Mouse (Mus musculus) lung, adult 2 months (tissue): ENCODE measurements around the gene Smarcd3. TPM values are rescaled to one million over a fixed set of nuclear protein-coding genes. Genes with fewer than 3 reads are reported as not detected.

Experiments used
- DNase-seq: peaks from one replicate; pipeline ENCODE4 v3.0.0; 2022
- H3K4me1 ChIP-seq: fragments of 200-500 bp; 2 replicates; pipeline ENCODE4 v1.6.1; 2011; ENCODE audit warnings: low read length; ENCODE audit not compliant: control insufficient read depth, insufficient read depth
- H3K4me3 ChIP-seq: fragments of 200-500 bp; replicated peaks from 2 replicates; pipeline ENCODE3; 2011; ENCODE audit warnings: low read depth, mild to moderate bottlenecking, control low read depth, low read length; ENCODE audit errors: extremely low read depth
- CTCF ChIP-seq: fragments of 200-500 bp; IDR thresholded peaks from 2 replicates; pipeline ENCODE4 v1.5.1; 2011; ENCODE audit warnings: mild to moderate bottlenecking, low read length, control low read depth; ENCODE audit not compliant: insufficient read depth
- POLR2A ChIP-seq: fragments of 200-500 bp; IDR thresholded peaks from 2 replicates; pipeline ENCODE4 v1.6.1; 2011; ENCODE audit warnings: low read depth, mild to moderate bottlenecking, control low read depth, low read length, borderline replicate concordance; ENCODE audit errors: extremely low read depth
- WGBS: fragments of 180-500 bp; shearing (Covaris S2); methylation state at CpG from one replicate; pipeline ENCODE4 v1.1.7; 2018; 5-methylcytosine and 5-hydroxymethylcytosine counted together
- polyA plus RNA-seq: library from polyadenylated mRNA; depleted of rRNA; stranded (reverse); fragments of >200 nt; gene quantifications from 2 replicates; pipeline ENCODE4 v1.2.3, GENCODE M21; 2012

Smarcd3 gene
- polyA plus RNA-seq, 1 experiment = 22.2 TPM

GRCm38 (mm10) chr5:24622386-24623040 lies 1.7 kb downstream of the Smarcd3 start:
- 66% methylated on average over 7 of the region's 7 CpGs for WGBS
- Histone ChIP-seq H3K4me1 (peaks cover 2% of the 10 kb centered on the region; the same call in 1 of the 2 replicates), H3K4me3 (no peak overlapping the region)
- DNase-seq = no peak
- no peak for TF ChIP-seq POLR2A
- no peak for TF ChIP-seq CTCF

- Histone ChIP-seq H3K4me3 (no peak overlapping the region), H3K4me1 (peaks cover 2% of the 10 kb centered on the region; the same call in 1 of the 2 replicates)
- WGBS = 74% methylated on average over 8 of the region's 8 CpGs
- DNase-seq = no peak
- TF ChIP-seq POLR2A (no peak), CTCF (no peak)
These were observed 3.6 kb downstream of the Smarcd3 start for GRCm38 (mm10) chr5:24620626-24621025.

GRCm38 (mm10) chr5:24620116-24620515 lies 4.1 kb downstream of the Smarcd3 start:
- TF ChIP-seq POLR2A = no peak
- no peak for TF ChIP-seq CTCF
- no peak for DNase-seq
- 52% methylated on average over 8 of the region's 8 CpGs for WGBS
- Histone ChIP-seq H3K4me3 (no peak overlapping the region), H3K4me1 (peaks cover 2% of the 10 kb centered on the region; the same call in 1 of the 2 replicates)

GRCm38 (mm10) chr5:24618921-24619320 lies 5.3 kb downstream of the Smarcd3 start:
- Histone ChIP-seq H3K4me1 (peaks cover under 1% of the 10 kb centered on the region; the same call in 1 of the 2 replicates), H3K4me3 (no peak overlapping the region)
- WGBS = 85% methylated on average over 3 of the region's 3 CpGs
- no peak for TF ChIP-seq POLR2A
- no peak for TF ChIP-seq CTCF
- no peak for DNase-seq

- no peak for DNase-seq
- TF ChIP-seq CTCF (no peak), POLR2A (no peak)
- H3K4me3 ChIP-seq = no peak overlapping the region
- H3K4me1 ChIP-seq = no peaks in the 10 kb centered on the region
- WGBS = 64% methylated on average over 6 of the region's 6 CpGs
These were observed 9.1 kb downstream of the Smarcd3 start for GRCm38 (mm10) chr5:24615097-24615496.

- 65% methylated on average over 5 of the region's 5 CpGs for WGBS
- Histone ChIP-seq H3K4me3 (no peak overlapping the region), H3K4me1 (no peaks in the 10 kb centered on the region)
- no peak for DNase-seq
- TF ChIP-seq POLR2A (no peak), CTCF (no peak)
These were observed 11.9 kb downstream of the Smarcd3 start for GRCm38 (mm10) chr5:24612302-24612649.

GRCm38 (mm10) chr5:24611366-24612301 lies 12.6 kb downstream of the Smarcd3 start:
- H3K4me1 ChIP-seq = no peaks in the 10 kb centered on the region
- H3K4me3 ChIP-seq = no peak overlapping the region
- DNase-seq = no peak
- 57% methylated on average over 7 of the region's 7 CpGs for WGBS
- TF ChIP-seq POLR2A (no peak), CTCF (no peak)

- Histone ChIP-seq H3K4me3 (no peak overlapping the region), H3K4me1 (peaks cover 3% of the 10 kb centered on the region)
- WGBS = 16% methylated on average over 5 of the region's 5 CpGs
- TF ChIP-seq CTCF (no peak), POLR2A (no peak)
- no peak for DNase-seq
These were observed 14.8 kb downstream of the Smarcd3 start for GRCm38 (mm10) chr5:24609388-24609787.

- 62% methylated on average over 14 of the region's 14 CpGs for WGBS
- DNase-seq = no peak
- TF ChIP-seq CTCF (no peak), POLR2A (no peak)
- Histone ChIP-seq H3K4me3 (no peak overlapping the region), H3K4me1 (peaks cover 17% of the 10 kb centered on the region)
These were observed 18.1 kb downstream of the Smarcd3 start for GRCm38 (mm10) chr5:24605980-24606665.
